Mouse (Mus musculus) spleen, adult 2 months (tissue): Measurements from ENCODE around the gene Cd2bp2.
"Not testable (repeated sequence)": the region's sequence is repeated elsewhere in the genome, so short reads cannot be mapped to it uniquely, and the experiment has no call there.

Experiments
- CTCF ChIP-seq: fragments of 200-500 bp; IDR thresholded peaks from 2 replicates; pipeline ENCODE4 v1.5.1; 2011; ENCODE audit warnings: mild to moderate bottlenecking, inconsistent platforms; ENCODE audit not compliant: insufficient read depth, insufficient read length, insufficient replicate concordance; ENCODE audit errors: extremely low read depth
- POLR2A ChIP-seq: fragments of 200-500 bp; IDR thresholded peaks from 2 replicates; pipeline ENCODE4 v1.6.1; 2011; ENCODE audit warnings: low read depth, low read length, inconsistent platforms

- not testable (repeated sequence) for TF ChIP-seq CTCF, POLR2A
These were observed 14.1 kb downstream of the Cd2bp2 start for GRCm38 (mm10) chr7:127181724-127182123.
